Mouse (Mus musculus) embryo, embryonic 9.5 days (tissue): ENCODE results near the gene Hira.
"Not testable (repeated sequence)": the region's sequence is repeated elsewhere in the genome, so short reads cannot be mapped to it uniquely, and the experiment has no call there.

Experiments used
- DNase-seq: peaks from one replicate; pipeline ENCODE4 v3.0.0-alpha.2; 2017; ENCODE audit errors: extremely low spot score

Hira gene

DNA sequence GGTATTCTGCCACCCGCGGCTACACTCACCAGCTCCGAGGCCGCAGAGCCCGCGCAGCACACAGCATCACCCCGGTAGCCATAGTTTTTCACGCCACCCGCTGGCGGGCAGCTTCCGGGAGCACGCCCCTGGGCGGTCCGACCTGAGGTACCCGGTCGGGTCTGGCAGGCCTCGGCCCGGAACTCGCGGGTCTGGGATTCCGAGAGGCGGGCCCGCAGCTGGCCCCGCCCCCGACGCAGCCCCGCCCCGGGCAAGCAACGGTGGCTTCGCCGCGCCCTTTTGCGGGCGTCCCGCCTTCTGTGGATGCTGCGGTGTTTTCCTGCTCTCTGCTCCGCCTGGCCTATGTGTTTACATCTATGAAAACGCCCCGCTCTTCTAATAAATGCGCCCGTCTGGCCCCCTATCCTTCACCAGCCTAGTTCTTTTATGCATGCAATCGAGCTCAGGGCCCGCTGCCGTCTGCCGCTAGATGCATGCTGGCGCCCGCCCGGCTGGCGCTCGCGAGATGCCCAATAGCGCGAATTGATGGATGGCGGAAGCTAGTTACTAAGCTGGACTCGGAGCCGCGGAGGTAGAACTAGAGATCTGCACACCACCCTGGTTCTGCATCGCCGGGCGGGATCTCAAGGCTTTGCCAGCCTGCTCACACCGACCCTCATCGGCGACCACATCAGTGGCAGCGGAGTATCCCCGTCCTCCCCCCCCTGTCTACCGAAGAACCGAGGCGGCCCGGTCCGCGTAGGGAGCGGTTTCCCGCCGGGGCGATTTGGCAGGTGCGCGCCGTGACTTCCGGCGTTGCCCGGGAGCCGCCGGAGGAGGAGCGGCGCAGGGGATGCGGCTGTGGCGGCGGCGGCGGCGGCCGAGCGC lies at the start of gene Hira, which contains the start of gene Mrpl40:
Hira (plus strand) TSS at position 596 of the 867 bp plus-strand sequence.
Mrpl40 (minus strand) TSS at position 421 of the 867 bp plus-strand sequence.
- DNase-seq = peak; percentile 95

DNA sequence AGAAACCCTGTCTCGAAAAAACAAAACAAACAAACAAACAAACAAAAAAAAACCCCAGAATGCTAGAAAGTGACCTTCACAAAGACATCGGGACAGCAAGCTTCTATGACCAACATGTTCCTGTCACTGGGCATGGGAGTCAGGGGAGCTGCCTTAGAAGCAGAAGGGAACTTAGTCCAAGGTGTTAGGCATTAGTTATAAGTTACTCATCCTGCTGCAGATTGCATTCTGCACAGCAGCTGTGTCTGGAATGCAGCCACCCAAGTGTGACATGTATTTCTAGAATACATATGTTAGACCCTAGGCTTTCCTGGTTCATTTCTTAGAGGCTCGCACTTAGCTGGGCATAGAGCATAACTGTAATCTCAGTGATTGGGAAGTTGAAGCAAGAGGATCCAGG lies 48.2 kb upstream of the Hira start:
- DNase-seq = no peak

DNA sequence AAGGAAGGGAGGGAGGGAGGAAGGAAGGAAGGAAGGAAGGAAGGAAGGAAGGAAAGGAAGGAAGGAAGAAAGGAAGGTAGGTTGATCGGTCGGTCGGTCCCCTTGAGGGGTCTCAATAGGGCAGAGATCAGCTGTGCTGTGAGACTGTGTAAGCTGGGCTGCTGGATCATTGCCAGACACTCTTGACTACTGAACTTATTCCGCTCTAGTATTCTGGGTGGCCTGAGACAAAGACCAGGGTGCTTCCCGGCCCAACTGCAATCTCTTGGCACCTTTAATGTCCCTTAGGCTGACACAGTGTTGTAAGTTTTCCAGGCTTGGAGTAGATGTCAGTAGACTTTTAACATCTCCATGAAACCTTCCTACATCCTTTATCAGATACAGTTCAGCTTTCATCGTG lies 47.7 kb upstream of the Hira start:
- no peak for DNase-seq

DNA sequence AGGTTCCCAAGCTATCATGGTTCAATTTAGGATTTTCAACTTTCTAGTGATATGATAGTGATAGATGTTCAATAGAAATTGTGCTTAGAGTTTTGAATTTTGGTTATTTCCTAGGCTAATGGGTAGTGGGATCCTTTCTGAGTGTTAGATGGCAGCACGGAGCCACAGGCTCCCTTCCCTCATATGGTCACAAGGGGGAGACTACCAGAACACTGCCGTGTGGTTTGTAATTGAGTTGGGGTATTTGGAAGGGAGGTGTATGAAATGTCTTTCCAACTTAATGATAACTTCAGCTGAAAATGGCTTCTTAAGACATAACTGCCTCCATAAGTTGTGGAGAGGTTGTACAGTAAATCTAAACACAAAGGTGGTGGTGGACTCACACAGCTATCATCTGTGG lies 43.4 kb upstream of the Hira start:
- DNase-seq = no peak

DNA sequence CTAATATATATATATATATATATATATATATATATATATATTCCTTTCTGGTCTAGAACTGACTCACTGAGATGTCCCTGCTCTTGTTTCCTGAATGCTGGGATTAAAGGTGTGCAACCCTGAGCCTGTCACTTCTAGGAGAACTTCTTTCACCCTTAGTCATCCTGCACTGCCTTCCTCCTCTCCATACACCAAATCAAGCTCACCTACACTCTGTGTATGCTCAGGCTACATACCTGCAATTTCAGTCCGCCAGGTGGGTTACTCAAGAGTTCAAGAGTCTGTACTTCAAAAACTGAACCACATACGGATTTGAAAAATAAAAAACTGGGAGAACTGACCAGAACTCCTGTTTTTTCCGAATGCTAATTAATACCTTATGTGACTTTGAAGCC lies 40.8 kb upstream of the Hira start:
- DNase-seq = no peak

DNA sequence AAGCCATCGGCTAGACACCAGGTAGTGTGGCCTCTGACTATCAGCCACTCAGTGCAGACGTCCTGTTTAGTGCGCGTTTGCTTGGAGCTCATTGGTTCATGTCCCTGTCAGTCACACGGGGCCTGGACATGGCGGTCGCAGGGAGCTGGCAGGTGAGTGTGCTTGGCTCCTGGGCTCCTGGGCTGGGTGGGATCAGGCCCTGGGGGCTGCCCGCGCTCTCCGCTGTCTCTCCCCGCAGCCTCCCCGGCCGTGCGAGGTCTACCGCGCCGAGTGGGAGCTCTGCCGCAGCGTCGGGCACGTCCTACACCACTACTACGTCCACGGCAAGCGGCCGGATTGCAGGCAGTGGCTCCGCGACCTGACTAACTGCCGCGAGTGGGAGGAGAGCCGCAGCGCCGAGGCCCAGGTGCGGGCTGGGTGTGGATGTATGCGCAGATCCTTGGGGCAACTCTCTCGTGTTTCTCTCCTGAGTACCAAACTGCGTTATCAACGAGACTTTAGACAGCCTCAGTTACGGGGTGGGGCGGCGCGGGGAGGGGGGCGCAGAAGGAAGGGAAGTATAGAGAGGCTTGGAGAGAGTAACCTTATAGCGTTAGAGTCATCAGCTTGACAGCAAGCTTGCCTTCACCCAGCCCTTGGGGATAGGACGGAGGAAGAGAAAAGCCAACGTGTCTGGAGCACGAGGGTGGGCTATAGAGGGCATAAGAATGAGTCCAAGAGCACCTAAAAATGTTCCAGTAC lies 40.2 kb upstream of the Hira start, which contains the start of the genes 2510002D24Rik and Gm28539:
2510002D24Rik (plus strand) TSS at position 111 of the 741 bp plus-strand sequence.
Gm28539 (plus strand) TSS at position 117 of the 741 bp plus-strand sequence.
- DNase-seq = peak; percentile 88

DNA sequence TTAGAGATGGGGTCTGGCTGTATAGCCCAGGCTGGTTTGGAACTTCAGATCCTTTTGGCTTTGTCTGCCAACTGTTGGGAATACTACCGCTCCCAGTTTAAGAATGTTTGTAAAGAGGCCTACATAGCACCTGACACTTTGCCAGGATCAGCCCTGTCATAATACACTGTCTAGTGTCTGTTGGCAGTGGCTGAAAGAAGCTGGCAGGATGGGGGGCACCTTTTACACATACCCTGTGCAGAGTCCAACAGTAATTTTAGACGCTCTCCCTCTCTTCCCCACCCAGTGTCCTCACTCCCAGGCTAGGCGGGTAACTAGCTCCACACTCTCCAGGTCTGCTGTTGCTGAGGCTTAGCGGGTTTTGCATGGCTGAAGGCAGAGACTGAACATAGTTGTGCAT lies 38.5 kb upstream of the Hira start:
- no peak for DNase-seq

DNA sequence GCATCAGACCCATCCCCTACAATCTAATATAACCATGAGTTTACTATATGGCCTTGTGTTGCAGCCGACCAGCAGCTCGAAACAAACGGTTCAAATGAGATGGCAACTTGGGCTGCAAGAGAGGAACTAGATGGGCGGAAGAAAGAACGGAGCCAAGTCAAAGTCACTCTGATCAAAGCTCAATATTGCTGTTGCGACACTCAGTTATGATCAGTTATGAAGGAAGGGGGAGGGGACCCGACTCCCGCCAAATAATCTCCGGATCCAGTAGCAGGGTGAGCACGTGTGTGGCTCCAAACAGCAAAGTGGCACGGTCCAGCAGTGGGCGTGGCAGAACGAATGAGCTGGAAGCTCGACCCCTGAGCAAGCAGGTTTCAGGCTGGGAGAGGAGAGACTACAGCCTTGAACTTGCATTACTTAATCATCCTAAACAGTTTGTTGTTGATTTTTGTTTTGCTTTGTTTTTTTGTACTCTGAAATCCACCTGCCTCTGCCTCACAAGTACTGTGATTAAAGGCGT lies 30.5 kb upstream of the Hira start:
- DNase-seq = no peak

DNA sequence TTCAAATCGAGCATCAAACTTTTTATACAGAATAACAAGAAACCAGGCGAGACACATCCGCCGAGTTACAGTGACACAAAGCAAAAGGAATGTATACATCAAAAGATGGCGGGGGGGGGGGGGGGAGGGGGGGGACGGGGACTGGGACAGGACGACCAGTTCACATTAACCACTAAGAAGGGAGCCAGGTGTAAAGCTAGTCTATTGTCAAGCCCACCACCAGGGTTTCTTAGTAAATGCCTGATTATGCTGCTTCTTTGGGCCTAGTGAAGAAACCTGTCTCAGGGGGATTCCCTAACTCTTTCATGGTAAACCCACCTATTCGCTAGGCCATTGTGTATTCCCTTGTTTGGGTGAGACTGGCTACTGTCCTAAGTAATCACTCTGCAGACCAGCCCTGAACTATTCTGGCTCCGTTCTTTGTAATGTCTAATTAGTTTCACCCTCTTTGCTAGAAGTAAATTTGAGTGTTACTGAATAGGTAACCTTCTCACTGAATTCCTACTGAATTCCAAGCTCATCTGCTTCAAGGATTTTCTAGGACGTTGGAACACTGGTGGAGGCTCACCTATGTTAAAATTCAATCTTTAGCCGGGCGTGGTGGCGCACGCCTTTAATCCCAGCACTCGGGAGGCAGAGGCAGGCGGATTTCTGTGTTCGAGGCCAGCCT lies 27.2 kb upstream of the Hira start:
- DNase-seq = not testable (repeated sequence)

DNA sequence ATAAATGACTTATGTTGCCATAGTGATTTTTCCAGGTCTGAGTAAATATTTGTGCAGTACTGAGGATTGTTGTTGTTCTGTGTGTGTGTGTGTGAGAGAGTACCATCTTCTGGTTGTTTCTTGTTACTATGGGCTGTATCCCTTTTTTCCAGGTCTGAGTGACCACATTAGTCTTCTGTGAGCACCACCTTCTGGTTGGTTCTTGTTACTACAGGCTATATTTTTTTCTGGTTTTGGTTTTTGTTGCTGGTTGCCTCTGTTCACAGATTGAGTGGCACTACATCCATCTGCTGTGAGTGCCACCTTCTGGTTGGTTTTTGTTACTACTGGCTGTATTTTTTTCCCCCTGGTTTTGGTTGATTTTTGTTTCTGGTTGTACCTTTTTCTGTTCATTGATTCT lies 18.3 kb upstream of the Hira start:
- DNase-seq = peak; percentile 29

DNA sequence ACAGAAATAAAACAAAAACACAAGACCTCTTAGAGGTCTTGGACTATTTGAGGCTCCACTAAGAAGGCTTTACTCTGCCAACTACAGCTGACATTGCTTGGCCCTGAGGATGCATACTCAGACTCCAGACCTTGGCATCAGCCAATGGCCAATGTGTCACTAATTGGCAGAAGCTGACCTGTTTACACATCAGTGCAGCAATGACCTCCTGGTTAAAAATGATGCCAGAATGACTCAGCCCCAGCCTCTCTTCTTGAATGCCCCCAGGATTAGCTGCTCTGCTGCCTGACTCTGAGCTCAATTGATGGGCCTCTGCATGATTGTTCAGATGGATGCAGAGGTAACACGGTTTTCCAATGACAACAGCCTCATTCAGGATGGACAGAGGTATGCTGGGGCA lies 16.7 kb upstream of the Hira start:
- DNase-seq = no peak

DNA sequence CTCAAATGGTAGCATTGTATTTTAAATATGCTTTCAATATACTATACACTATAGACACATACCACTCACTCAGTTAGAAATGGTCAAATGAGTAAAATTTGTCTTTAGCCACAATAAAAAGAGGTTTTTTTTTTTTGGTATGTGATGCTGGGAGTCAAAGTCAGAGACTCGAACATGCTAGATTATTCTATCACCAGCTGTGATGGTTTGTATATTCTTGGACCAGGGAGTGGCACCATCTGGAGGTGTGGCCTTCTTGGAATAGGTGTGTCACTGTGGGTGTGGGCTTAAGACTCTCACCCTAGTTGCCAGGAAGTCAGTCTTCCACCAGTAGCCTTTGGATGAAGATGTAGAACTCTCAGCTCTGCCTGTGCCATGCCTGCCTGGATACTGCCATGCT lies 6.3 kb upstream of the Hira start:
- not testable (repeated sequence) for DNase-seq

DNA sequence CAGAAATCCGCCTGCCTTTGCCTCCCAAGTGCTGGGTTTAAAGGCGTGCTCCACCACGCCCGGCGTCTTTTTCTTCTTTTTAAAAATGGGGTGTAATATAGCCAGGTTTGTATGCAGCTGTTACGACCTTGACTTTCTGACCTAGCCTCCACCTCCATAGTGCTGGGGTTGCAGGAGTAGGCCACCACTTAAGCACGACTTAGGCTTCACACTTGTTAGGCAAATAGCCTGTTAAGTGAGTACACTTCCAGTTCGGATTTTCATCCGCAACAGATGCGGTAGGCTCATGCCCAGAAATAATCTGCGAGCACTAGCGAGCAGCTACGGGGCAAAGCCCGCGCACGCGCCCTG lies 771 bp upstream of the Hira start:
- no peak for DNase-seq

DNA sequence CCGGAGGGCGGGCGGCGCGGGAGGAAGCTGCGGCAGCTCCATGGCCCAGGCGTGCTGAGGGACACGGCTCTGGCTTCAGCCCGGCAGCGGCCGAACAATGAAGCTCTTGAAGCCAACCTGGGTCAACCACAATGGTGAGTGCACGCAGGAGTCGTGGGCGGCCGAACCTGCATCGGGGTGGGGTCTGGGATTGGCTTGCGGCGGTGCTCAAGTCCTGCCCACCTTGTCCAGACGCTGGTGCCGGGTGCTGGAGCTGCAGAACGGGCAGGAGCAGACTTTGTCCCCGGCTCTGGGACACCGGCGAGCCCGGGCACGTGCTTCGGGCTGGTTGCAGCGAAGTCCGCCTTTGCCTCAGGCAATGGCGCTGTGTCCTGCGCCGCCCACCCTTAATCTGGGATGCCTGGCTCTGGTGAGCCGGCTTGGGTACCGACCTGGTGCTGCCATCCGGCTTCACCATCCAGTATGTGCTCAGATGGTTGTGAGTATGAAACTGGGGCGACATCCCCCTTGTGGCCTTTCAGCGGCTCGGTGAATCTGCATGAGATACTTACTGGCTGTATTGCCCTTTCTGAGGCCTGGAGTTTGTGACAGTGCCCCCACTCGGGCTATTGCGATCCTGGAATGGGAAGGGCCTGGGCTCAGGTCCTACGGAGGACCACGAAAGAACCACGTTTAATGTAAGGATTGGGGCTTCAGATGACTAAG lies 701 bp downstream of the Hira start:
- peak; percentile 78 for DNase-seq

DNA sequence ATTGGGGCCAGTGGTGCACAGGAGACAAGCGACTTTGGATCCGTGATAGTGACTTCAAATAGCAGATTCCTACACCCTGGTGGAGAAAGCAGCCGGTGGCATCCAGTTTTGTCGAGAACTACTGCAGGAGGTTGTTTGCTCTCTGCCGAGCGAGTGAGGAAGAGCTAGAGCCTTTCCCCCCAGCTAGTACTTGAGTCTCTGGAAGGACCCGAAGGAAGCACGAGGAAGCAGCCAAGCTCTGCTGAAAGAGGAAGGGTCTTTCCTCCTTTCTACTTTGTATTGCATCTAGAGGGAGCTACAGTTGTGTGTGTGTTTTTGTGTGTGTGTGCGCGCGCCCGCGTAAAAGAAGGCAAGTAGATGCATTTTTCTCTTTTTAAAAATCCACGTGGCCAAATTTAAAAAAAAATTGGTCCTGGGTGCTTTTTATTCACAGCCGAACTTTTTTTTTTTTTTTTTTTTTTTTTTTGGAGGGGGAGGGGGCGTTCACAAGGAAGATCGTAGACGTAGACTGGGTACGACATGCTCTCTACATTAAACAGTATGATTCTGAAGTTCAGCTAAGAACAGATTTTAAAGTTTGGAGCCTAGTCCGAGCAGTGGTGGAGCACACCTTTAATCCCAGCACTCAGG lies 1.4 kb downstream of the Hira start:
- no peak for DNase-seq

DNA sequence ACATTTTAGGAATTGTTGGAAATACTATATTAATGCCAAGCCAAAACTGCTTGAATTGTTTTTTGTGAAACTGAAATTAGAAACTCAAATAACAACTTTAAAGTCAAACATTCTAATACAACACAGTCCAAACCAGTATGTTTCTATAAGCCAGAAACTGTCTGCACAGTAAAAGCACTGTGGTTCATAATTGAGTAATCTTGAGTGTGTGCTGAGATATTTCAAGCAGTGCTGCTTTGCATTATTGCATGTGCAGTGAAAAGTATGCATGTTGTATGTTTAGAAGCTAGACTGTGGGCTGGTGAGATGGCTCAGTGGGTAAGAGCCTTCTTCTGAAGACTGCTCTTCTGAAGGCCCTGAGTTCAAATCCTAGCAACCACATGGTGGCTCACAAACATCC lies 7.2 kb downstream of the Hira start:
- DNase-seq = no peak

DNA sequence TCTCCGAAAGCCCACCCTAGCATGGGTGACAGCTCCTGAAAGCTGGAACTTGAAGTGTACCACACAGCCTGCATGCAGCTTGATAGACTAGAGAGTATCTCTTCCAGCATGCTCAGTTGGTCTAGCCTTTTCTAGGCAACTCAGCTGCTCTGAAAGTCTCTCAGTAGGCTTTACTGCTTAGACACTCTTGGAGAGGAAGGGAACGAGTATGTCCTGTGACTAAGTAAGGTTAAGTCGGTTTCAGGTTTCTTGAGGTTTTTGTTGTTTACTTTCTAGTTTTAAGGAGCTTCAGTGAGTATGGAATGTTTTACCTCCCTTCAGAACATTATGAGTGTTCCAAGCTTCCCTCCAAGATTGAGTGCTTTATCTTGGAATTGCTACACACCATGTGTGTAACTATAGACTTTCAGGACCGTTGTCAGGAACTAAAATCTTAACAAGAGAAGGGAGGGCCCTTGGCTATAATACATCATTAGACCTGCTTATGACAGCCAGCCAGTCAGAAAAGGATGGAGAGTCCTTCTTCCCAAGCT lies 17.1 kb downstream of the Hira start:
- DNase-seq = no peak

DNA sequence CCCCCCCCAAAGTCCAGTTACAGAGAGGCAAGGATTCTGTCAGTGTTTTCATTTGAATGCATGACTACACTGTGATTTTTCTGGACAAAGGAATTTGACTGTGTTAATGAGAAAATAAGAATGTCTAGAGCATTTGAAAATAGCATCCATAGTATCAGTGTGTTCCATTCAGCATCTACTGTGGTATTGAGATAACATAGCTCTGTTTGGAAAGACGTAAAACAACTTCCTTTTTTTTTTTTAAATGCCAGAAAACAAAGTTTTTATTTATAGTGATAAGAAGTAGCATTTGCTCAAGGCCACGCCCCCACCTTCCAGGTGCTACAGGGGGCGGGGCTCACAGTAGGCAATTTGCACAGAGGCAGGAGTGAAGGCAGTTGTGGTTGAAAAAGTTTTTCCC lies 18.4 kb downstream of the Hira start:
- no peak for DNase-seq

DNA sequence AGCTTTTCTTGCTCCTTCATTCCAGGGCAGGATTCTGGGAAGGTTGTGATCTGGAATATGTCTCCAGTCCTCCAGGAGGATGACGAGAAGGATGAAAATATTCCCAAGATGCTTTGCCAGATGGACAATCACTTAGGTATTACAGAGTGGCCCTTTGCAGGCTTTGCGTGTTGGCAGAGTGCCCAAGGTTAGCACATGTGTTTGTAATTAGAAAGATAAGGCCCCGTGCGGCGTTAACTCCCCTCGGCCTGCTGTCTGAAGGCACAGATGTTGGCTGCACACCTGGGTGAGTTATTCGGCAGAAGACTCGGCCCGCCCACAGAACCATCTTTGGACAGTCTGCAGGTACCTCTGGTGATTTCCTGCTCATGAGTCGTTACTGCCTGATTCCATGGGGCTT lies 19.6 kb downstream of the Hira start:
- no peak for DNase-seq

DNA sequence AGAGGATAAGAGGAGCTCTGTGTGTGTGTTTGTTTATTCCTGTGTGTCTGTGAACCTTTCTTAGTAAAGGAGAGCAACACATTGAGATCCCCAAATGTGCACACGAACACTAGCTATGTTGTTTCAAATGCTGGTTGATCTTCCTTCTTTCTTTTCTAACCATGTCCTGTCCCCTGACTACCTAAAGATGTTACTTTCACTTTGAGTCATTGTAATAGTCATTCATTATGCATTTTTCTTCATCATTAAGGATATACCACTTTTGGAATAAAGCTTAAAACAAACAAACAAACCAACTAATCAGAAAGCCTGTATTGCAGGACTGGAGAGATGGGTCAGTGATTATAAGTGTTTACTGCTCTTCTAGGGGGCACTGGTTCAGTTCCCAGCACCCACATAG lies 28.8 kb downstream of the Hira start:
- no peak for DNase-seq

DNA sequence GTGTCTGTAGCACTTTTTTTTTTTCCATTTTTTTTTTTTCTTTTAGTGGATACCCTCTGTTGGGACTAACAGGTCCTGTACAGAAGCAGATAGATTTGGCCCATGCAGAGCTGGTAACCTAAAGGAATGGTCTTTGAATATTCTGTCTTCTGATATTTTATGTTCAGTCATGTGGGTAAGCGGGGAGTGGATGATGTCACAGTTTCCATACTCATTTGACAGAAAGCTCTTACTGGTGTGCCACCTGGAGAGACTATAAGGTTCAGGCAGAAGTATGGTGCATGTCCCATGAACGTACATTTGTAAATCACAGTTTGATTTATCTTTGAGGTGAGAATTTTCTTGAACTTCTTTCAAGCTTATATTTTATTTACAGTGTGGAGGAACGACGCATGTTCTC lies 39.2 kb downstream of the Hira start:
- no peak for DNase-seq
